Mouse (Mus musculus) hindbrain, embryonic 14.5 days (tissue): ENCODE measurements around the gene Cant1. TPM values are rescaled to one million over a fixed set of nuclear protein-coding genes. Genes with fewer than 3 reads are reported as not detected.

Experiments used
- ATAC-seq: fragments of 200-750 bp; cut with Nextera tagmentation; 2 replicates; pipeline ENCODE4 v1.8.0; 2017; ENCODE audit warnings: moderate number of reproducible peaks, mild to moderate bottlenecking, moderate TSS enrichment, moderate library complexity; ENCODE audit not compliant: low FRiP score
- DNase-seq: peaks from one replicate; pipeline ENCODE4 v3.0.0-alpha.2; 2015; ENCODE audit warnings: low spot score
- H3K27ac ChIP-seq: fragments of 300-500 bp; sonication (generic); 2 replicates; pipeline ENCODE4 v1.5.1; 2014; ENCODE audit warnings: mild to moderate bottlenecking, moderate library complexity
- H3K27me3 ChIP-seq: fragments of 300-500 bp; sonication (generic); 2 replicates; pipeline ENCODE4 v1.6.1; 2014; ENCODE audit warnings: mild to moderate bottlenecking, low read length, mixed read lengths; ENCODE audit not compliant: control insufficient read depth, insufficient read depth
- H3K36me3 ChIP-seq: fragments of 300-500 bp; sonication (generic); replicated peaks from 2 replicates; pipeline ENCODE4 v1.6.1; 2014; ENCODE audit not compliant: control insufficient read depth, insufficient read depth
- H3K4me1 ChIP-seq: fragments of 300-500 bp; sonication (generic); replicated peaks from 2 replicates; pipeline ENCODE4 v1.6.1; 2014; ENCODE audit warnings: antibody characterized with exemption, low read length, mixed read lengths; ENCODE audit not compliant: control insufficient read depth, insufficient read depth
- H3K4me2 ChIP-seq: fragments of 300-500 bp; sonication (generic); replicated peaks from 2 replicates; pipeline ENCODE4 v1.6.1; 2014; ENCODE audit warnings: mild to moderate bottlenecking, moderate library complexity
- H3K4me3 ChIP-seq: fragments of 300-500 bp; sonication (generic); replicated peaks from 2 replicates; pipeline ENCODE4 v1.5.1; 2014; ENCODE audit warnings: mild to moderate bottlenecking, low read length
- H3K9ac ChIP-seq: fragments of 300-500 bp; sonication (generic); 2 replicates; pipeline ENCODE4 v1.6.1; 2014
- H3K9me3 ChIP-seq: fragments of 300-500 bp; sonication (generic); 2 replicates; pipeline ENCODE4 v1.6.1; 2016; ENCODE audit warnings: low read length; ENCODE audit not compliant: control insufficient read depth
- WGBS: fragments of 180-500 bp; shearing (Covaris S2); extraction: QIAGEN DNeasy Blood & Tissue Kit; methylation state at CpG from one replicate; pipeline ENCODE4 v1.1.7; 2014; 5-methylcytosine and 5-hydroxymethylcytosine counted together
- polyA plus RNA-seq: library from polyadenylated mRNA; unstranded; fragments of >200 nt; fragmentation: Nextera tagmentation; extraction: Ambion mirVana; gene quantifications from 2 replicates; pipeline ENCODE4 v1.2.1, GENCODE M21; 2014

Cant1 gene
- polyA plus RNA-seq, 1 experiment from 2014 or later = 25.4 TPM

DNA sequence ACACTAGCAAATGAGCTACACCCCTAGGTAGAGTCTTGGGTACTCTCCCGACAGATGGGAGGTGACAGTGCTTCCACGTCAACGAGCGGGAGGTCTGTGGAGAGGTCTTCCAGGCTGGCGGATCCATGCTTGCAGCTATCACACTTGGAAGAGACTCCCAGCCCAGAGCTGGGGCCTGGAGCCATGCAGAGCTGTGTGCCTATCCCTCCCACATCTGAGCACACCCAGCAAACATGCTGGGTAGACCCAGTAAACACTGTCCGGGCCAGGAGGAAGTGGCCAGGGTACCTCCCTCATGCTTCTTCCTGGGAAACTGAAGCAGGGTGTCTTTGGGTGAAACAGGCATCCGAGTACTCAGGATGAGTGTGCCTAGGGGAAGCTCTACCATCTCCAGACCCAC is 58.4 kb downstream of the Cant1 start:
- Histone ChIP-seq H3K4me3 (no peak overlapping the region), H3K4me2 (no peak overlapping the region), H3K9ac (no peak overlapping the region), H3K36me3 (no peaks in the 10 kb centered on the region), H3K27ac (no peak overlapping the region), H3K27me3 (no peaks in the 10 kb centered on the region), H3K4me1 (peaks cover 8% of the 10 kb centered on the region; the same call in 1 of the 2 replicates), H3K9me3 (no peaks in the 10 kb centered on the region)
- no peak for DNase-seq
- WGBS = 80% methylated on average over 7 of the region's 7 CpGs
- ATAC-seq = no peak

Other genes with a start within 250 kb of the Cant1 start
- gene Cyth1, start 170.5 kb downstream of the Cant1 start, polyA plus RNA-seq = 18.1 and 18.7 TPM in 2 replicates
- gene Usp36, start 128.8 kb downstream of the Cant1 start, polyA plus RNA-seq = 11.9 and 13.6 TPM in 2 replicates
- gene Cep295nl, start 76.6 kb downstream of the Cant1 start, polyA plus RNA-seq = 0.17 TPM in 1 of 2 replicates, not detected in the other
- gene Timp2, start 63.3 kb downstream of the Cant1 start, polyA plus RNA-seq = 94.3 and 114 TPM in 2 replicates
- gene Lgals3bp, start 17.0 kb downstream of the Cant1 start, polyA plus RNA-seq = 4.0 and 4.7 TPM in 2 replicates
- gene C1qtnf1, start 9.1 kb upstream of the Cant1 start, polyA plus RNA-seq = 5.0 and 5.2 TPM in 2 replicates
- gene Engase, start 57.7 kb upstream of the Cant1 start, polyA plus RNA-seq = 5.0 and 7.4 TPM in 2 replicates